Mouse (Mus musculus): ENCODE measurements around the gene Hgd. TPM values are rescaled to one million over a fixed set of nuclear protein-coding genes. Genes with fewer than 3 reads are reported as not detected.

Gene Hgd
- total RNA-seq, 2 experiments from 2014 or later = 20.0 to 33.9 TPM

DNA sequence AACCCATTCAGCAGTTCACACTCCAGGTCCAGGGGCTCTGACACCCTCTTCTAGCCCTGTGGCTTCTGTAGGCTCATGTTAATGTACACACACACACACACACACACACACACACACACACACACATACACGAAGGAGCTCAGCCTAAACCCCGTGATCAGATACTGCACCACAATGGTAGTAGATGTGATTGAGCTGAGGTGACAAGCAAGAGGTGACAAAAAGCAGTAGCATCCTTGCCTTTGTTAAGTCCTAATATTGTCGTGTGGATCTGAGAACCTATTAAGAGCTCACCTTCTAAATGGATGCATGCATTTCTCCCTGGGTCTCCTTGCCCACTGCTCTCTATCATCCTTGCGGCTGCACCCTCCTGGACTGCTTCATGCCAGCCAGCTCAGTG lies 698 bp downstream of the Hgd start:
- DNase-seq = no peak

GRCm38 (mm10) chr16:37581901-37582300 lies 1.9 kb downstream of the Hgd start:
- no peak for DNase-seq

GRCm38 (mm10) chr16:37583306-37583705 lies 3.4 kb downstream of the Hgd start:
- DNase-seq = no peak

GRCm38 (mm10) chr16:37583801-37584200 lies 3.8 kb downstream of the Hgd start:
- no peak for DNase-seq

GRCm38 (mm10) chr16:37584218-37585035 lies 4.5 kb downstream of the Hgd start:
- peak; percentile 59 for DNase-seq

GRCm38 (mm10) chr16:37585129-37585563 lies 5.2 kb downstream of the Hgd start:
- no peak for DNase-seq

DNA sequence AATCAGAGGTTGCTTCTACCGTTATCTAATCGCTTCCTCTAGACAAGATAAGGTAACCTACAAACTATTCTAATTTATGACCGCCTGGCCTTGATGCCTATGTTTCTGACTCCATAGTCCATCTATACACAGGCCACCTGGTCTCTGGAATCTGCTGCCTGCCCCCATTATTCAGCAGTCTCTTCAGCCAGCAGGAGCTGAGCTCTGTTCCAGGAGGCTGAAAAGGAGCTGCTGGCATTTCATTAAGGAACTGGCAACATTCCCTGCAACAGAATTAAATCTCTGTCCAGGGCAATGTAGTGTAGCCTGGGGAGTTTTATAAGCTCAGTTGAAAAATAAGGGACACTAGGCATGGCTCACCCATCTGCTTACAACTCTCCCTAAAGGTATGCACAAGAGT lies 11.0 kb downstream of the Hgd start:
- DNase-seq = no peak

DNA sequence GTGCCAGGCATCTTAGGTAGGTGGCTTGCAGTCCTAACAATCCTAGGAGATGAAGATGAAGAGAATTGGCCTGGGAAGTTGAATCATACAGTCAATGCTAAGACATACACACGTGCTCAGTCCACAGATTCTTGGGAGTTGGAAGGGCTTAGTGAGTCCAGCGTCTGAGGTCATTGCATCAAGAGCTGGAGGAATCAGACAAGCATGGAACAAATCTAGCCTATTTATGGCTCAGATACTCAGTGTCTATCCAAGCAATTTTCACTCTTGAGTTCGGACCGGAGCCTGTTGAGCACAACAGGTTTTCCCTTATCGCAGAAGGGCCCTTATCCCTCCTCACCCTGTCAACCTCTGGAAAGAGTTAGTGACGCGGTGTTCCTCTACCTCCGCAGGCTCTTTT lies 11.6 kb downstream of the Hgd start:
- no peak for DNase-seq

DNA sequence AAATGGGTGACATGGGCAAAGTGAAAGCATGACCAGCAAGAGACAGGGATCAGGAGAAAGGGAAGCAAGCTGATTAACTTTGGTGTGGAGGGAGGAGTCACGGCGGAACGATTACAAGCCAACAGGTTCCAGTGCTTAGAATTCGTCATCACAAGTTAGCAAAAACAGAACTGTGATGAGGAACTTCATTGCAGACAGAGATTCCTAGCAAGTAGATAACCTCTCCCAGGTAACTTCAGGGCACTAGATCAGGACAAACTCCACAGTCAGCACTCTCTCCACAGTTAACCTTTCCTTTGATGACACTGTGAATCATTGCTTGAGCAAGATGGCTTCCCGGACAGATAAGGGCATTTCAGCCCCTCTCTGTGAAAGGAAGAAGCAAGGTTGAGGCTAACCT lies 17.5 kb downstream of the Hgd start:
- no peak for DNase-seq

GRCm38 (mm10) chr16:37598463-37598862 lies 18.5 kb downstream of the Hgd start:
- DNase-seq = no peak

- DNase-seq = no peak
These were observed 19.4 kb downstream of the Hgd start for GRCm38 (mm10) chr16:37599326-37599725.

GRCm38 (mm10) chr16:37603431-37603830 lies 23.5 kb downstream of the Hgd start:
- no peak for DNase-seq

DNA sequence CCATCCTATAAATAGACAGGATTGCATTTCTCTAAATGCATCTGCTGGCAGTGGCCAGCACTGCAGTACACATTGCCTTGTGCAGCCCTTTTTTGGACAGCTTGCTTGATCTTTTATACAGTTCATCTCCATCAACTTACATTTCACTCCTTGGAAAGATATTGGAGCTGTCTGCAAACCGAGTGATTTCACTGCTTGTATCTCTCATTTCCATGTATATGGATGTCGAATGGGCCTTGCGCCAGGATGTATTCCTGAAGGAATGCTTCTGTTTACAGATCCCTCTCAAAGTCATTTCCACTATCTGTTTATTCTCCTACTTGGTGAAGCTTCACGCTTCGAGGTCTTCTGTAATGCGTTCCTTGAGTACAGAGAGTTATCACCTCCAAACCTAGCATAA lies 24.3 kb downstream of the Hgd start:
- no peak for DNase-seq

DNA sequence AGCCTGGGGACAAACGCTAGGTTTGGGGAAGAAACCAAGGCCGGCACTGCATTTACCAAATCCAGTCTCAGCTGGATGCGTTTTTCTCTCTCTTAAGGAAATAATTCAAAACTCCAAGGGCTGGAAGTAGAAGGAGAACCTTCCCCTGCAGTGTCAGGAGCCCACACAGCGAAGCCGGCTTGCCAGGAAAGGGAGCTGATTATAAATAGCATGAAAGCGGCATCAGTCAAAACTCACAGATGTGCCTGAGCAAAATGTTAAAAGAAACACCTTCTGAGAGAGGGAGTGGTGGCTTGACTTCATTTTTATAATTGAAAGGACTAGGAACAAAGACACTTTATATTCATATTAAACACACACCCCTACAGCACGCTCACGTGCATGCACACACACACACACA lies 30.4 kb downstream of the Hgd start:
- DNase-seq = no peak

DNA sequence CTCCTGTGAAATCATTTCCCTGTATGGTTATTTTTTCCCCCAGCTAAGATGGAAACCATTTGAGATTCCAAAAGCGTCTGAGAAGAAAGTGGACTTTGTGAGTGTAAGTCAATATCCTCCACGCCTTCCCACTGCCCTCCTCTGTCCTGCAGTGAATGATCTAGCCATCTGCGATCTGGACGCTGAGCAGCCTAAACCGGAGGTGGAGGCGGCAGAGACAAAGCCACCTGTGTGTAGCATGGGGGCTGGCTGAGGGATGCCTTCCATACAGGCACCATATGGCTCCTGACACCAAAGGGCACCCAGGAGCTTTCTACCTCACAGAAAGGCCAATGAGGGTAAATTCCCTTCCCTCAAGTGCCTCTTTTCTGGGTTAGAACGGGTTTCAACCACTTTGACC lies 31.1 kb downstream of the Hgd start:
- no peak for DNase-seq

DNA sequence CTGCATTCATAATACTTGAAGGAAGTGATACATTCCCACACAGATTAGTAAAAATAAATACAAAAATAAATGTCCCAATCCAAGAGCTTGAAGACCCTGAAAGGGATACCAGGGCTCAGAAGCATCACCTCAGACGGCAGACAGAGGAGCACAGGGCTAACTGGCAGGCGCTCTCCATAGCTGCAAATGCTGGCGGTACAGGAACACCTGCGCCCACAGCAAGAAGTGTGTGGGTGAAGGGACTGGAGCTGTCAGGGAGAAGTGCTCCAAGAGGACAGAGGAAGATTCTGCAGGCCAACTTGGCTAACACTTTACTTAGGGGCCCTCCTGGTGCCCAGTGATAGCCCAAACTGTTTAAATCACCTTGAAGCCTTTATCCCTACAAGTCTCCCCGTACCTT lies 32.1 kb downstream of the Hgd start:
- DNase-seq = no peak

DNA sequence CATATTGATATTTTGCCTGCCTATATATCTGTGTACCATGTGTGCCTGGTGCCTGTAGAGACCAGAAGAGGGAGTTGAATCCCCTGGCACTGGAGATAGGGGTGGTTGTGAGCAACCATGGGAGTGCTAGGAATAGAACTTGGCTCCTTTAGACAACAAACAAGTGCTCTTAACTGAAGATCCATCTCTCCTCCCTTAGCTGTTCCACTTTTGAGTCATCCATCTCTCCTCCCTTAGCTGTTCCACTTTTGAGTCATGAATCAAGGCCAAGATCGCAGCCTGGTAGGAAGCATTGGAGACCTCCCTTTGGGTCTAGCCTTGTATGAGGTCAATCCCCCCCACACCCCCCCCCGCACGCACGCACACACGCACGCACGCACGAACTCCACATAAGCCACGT lies 34.6 kb downstream of the Hgd start:
- no peak for DNase-seq

DNA sequence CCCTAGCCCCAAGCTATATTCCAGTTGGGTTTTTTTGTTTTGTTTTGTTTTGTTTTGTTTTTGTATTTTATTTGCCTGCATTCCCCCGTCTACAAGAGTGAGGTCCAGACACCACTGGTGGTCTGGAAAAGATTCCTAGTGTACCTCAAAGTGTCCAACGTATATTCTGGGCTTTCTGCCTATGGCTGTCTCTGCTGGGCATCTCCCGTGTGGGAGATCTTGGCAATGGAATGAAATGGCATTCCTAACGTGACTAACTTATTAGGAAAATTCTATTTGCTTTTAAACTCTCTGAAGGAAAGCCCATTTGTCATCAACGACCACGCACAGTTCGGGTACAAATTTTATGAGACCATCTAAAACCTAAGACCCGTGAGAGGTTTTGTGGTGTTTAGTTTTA lies 35.5 kb downstream of the Hgd start:
- no peak for DNase-seq

DNA sequence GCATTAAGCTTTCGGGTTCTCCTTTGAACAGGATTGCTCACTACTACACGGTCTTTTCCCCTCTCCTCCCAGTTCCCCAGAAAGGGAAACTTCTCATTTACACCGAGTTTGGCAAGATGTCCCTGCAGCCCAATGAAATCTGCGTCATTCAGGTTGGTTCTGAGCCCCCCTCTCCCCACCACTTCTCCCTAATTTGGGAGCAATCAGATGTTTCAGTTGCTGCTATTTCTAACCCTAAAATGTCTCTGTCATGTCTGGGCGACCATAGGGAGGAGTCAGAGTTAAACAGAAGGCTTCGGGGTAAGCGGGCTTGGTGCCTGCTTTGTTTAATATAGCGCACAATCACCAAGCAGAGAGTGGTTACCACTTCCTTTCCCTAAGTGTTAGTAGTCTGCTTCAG lies 36.2 kb downstream of the Hgd start:
- no peak for DNase-seq

- no peak for DNase-seq
These were observed 37.7 kb downstream of the Hgd start for GRCm38 (mm10) chr16:37617695-37618094.

GRCm38 (mm10) chr16:37622403-37622802 lies 42.5 kb downstream of the Hgd start:
- DNase-seq = no peak

DNA sequence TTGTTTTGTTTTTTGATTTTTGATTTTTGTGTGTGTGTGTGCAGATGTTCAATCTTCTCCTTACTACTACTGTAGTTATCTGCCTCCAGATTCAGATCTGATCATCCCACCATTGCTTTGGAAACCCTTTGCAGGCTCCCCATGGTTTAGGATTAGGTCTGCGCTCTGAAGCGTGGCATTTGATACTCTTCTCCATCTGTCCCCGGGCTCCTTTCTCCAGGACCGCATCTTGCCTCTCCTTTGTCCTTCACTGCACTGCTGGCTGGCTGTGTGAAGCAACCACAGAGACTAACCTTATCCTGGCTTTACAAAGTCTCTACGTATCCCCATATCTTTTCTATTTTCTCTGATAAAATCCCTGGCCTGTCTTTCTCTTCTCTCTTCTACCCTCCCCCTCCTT lies 43.0 kb downstream of the Hgd start:
- no peak for DNase-seq

DNA sequence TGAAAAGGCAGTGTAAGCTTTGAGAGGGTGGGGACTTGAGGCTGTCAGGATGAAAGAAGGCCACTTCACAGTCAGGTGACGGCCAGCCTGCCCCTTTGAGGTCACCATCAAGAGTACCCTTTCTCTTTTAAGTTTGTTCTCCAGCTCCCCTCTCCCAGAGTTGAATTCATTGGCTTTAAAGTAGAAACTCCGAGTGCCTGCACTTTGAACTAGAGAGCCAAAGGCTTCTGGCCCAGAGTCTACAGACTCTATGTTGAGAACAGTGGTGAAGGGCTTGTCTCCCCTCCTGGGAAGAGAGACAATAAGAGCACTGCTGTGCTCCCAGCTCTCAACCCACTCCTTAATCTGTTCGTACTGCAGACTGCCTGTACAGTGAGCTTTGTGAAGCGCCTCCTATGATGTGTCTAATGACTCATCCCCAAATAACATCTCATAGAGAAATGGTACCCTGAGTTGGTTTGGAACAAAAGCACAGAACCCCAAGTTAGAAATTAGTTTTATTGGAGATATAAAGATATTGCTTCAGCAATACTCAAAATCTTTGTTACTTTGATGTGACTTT lies 46.5 kb downstream of the Hgd start:
- DNase-seq = no peak

- DNase-seq = peak; percentile 22
These were observed 48.4 kb downstream of the Hgd start for GRCm38 (mm10) chr16:37628336-37628735.

Measured in adrenal gland, postnatal 10 days (tissue).